Mouse (Mus musculus) G1E (cell line): ENCODE measurements around the gene Ntn1.

Source experiments
- CTCF ChIP-seq: IDR thresholded peaks from 2 replicates; pipeline ENCODE4 v1.5.1; 2012; ENCODE audit warnings: low read depth, low read length, inconsistent platforms, mixed read lengths
- GATA1 ChIP-seq: IDR thresholded peaks from 2 replicates; pipeline ENCODE4 v1.6.1; 2012; ENCODE audit warnings: borderline replicate concordance, low read length, inconsistent platforms, mixed read lengths
- POLR2AphosphoS5 ChIP-seq: IDR thresholded peaks from 2 replicates; pipeline ENCODE4 v1.6.1; 2012; ENCODE audit warnings: low read depth, low read length, inconsistent platforms; ENCODE audit not compliant: insufficient replicate concordance
- TAL1 ChIP-seq: conservative IDR thresholded peaks from 2 replicates; pipeline ENCODE4 v1.6.1; 2012; ENCODE audit warnings: low read depth, low read length, inconsistent platforms, mixed read lengths

GRCm38 (mm10) chr11:68330398-68331116, 70.1 kb downstream of the Ntn1 start:
- TF ChIP-seq GATA1 (no peak), TAL1 (no peak), CTCF (no peak), POLR2AphosphoS5 (no peak)
